Mouse (Mus musculus): ENCODE measurements at regions not wholly inside any gene's neighbourhood (a gene's known extent, or its start where the extent isn't known, plus 50 kb on each side); places are given as distances from the start of the nearest gene placed in this dataset.

DNA sequence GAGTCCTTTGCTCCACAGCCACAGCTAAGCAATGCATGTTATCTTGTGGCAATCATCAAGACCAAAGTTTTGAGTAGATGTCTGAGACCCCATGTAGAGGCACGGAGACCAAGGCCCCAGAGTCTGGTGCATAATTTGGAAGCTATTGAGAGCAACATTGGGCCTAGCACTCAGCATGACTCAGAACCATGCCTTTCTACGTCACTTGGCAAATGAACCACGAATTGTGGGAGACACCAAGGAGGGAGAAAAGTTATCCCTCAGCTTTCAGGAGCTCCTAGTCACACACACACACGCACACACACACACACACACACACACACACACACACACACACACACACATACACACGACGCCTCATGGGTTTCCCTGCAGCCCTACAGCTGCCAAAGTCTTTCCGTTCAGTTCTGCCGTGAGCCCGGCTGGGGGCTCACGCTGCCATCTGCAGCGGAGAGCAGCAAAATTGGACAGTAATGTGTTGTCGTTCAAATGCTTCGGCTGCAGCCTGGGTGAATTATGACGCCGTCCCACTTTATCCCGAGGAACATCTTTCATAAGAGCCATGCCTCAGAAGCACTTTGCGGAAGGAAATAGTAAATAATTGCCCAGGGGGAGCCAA is 165.8 kb upstream of the Igsf21 start:
- Histone ChIP-seq H3K36me3 (ENCODE audit: control insufficient read depth, insufficient read depth, low read length, poor library complexity, severe bottlenecking) (no peaks in the 10 kb centered on the region), H3K27me3 (ENCODE audit: control insufficient read depth, insufficient read depth, low read length, poor library complexity, severe bottlenecking) (no peaks in the 10 kb centered on the region)
- no peak for DNase-seq (ENCODE audit: low read depth, low spot score)

DNA sequence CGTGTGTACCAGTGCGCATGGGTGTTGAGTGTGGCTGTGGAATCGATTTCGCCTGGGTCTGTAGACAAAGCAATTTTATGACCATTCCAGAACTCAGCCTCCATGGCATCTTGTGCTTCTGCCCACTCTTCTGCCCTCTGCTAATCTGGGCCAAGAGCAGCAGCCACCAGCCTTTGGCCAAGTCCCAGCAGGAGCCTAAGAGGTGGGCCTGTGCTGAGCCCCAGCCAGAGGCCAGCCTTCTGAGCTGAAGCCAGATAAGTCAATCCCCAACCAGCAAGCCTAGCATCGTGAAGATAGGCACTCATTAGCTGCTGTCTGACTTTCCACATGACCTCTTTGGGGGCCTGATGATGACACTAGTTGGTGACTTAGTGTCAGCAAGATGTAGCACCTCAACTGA is 161.9 kb upstream of the Igsf21 start:
- no peak for DNase-seq (ENCODE audit: low read depth, low spot score)
- Histone ChIP-seq H3K36me3 (ENCODE audit: control insufficient read depth, insufficient read depth, low read length, poor library complexity, severe bottlenecking) (no peaks in the 10 kb centered on the region), H3K27me3 (ENCODE audit: control insufficient read depth, insufficient read depth, low read length, poor library complexity, severe bottlenecking) (no peaks in the 10 kb centered on the region)

DNA sequence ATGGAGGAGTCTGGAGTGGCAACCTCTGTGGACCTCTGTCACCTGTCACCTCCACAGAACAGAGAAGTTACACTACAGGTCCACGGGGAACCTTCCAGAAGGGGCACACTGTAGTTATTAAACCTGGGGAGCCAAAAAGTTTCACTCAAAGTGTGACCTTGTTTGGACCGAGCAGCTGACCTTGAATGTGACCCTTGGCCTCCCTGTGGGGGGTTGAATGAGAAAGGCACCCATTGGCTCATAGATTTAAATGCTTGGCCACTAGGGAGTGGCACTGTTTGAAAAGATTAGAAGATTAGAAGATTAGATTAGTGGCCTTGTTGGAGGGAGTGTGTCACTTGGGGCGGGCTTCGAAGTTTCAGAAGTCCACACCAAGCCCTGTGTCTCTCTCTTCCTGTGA is 160.3 kb upstream of the Igsf21 start:
- no peaks in the 10 kb centered on the region for H3K36me3 ChIP-seq (ENCODE audit: control insufficient read depth, insufficient read depth, low read length, poor library complexity, severe bottlenecking)
- DNase-seq (ENCODE audit: low read depth, low spot score): no peak
- no peaks in the 10 kb centered on the region for H3K27me3 ChIP-seq (ENCODE audit: control insufficient read depth, insufficient read depth, low read length, poor library complexity, severe bottlenecking)

DNA sequence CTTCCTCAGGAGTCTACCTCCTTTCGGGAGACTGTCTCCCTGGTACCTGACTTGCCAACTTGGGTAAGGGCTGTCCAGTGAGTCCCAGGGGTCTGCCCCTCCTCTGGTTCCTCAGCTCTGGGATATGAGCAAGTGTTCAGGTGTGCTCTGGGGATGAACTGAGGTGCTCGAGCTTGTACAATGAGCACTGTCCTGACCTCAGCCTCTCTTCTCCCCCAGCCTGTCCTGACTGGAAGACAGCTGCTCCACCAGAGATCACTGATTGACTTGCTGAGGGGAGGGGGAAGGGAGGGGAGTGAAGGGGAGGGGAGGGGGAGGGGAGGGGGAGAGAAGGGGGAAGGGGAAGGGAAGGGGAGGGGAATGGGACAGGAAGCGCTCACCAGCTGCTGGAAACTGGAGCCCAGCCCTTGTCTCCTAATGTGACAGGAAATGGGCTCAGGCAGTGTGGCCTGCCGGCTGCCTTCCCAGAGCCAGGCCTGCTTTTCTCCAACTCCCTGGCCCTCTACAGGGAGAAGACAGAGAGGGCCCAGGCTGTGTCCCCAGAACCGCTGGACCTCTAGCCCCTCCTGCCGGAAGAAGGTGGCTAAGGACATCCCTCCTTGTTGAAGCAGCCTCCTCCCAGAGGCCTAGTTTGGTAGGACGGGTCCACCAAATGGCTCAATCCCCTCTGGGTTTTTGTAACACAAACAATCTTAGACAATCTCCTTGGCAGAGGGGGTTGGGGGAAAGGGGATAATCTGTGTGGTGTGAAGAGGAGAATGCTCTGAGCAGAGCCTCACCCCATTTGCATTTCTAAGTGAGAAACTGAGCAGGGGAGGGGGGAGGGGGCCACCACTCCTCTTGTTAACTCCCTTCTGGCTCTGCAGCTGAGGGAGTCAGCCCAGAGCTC is 159.7 kb upstream of the Igsf21 start:
- no peaks in the 10 kb centered on the region for H3K36me3 ChIP-seq (ENCODE audit: control insufficient read depth, insufficient read depth, low read length, poor library complexity, severe bottlenecking)
- no peaks in the 10 kb centered on the region for H3K27me3 ChIP-seq (ENCODE audit: control insufficient read depth, insufficient read depth, low read length, poor library complexity, severe bottlenecking)
- no peak for DNase-seq (ENCODE audit: low read depth, low spot score)

DNA sequence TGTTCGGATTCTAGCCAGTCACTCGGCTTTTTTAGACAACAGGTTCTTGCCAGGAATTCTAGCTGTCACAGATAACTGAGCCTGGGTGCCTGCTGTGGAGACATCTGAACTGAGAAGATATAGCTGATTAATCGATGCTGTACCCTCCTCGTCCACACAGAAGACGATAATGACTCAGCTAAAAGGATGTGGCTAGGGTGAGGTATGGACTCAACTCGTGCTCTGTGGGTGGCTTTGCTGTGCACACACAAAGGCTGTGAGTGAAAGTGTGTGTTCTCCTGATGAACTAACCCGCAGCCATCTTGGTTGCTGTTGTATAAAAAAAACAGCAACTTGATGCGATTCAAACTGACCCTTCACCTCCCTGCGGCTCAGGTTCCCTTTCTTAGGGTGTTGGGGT is 158.8 kb upstream of the Igsf21 start:
- Histone ChIP-seq H3K27me3 (ENCODE audit: control insufficient read depth, insufficient read depth, low read length, poor library complexity, severe bottlenecking) (no peaks in the 10 kb centered on the region), H3K36me3 (ENCODE audit: control insufficient read depth, insufficient read depth, low read length, poor library complexity, severe bottlenecking) (no peaks in the 10 kb centered on the region)
- DNase-seq (ENCODE audit: low read depth, low spot score): no peak

DNA sequence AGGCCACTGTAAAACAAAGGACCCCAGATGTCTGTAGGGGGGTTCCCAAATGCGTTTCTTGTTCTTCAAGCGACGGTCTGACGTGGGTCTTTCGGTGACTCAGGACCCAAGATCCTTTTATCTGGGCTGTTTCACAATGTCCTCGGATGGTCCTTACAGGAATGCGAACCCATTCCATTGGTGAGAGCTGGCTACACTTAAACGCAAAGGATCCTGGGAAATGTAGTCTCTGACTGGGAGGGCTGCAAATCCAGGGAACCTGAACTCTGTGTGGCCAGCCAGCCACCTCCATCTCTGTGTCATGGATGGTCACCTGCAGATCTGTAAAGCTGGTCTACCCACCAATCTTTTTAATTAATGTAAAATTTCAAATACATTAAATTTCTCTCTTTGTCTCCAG is 156.5 kb upstream of the Igsf21 start:
- DNase-seq (ENCODE audit: low read depth, low spot score): no peak
- no peaks in the 10 kb centered on the region for H3K27me3 ChIP-seq (ENCODE audit: control insufficient read depth, insufficient read depth, low read length, poor library complexity, severe bottlenecking)
- H3K36me3 ChIP-seq (ENCODE audit: control insufficient read depth, insufficient read depth, low read length, poor library complexity, severe bottlenecking): no peaks in the 10 kb centered on the region

DNA sequence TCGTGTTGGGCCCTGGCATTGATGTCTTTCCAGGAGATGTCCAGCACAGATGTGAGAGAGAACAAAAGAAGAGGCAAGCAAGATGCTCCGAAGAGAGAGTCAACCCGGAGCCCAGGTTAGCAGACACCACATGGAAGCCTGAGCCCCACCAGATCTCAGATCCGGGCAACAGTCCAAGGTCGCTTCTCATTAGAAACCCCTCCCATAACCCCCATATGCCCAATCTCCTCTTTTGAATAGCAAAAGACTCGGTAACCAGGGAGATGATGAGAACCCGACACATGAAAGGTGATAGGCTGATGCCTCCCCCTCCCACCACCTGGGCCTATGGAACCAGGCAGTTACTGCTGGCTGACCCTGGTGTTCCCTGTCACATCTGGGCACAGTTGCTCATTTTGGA is 155.7 kb upstream of the Igsf21 start:
- Histone ChIP-seq H3K36me3 (ENCODE audit: control insufficient read depth, insufficient read depth, low read length, poor library complexity, severe bottlenecking) (no peaks in the 10 kb centered on the region), H3K27me3 (ENCODE audit: control insufficient read depth, insufficient read depth, low read length, poor library complexity, severe bottlenecking) (no peaks in the 10 kb centered on the region)
- DNase-seq (ENCODE audit: low read depth, low spot score): no peak

DNA sequence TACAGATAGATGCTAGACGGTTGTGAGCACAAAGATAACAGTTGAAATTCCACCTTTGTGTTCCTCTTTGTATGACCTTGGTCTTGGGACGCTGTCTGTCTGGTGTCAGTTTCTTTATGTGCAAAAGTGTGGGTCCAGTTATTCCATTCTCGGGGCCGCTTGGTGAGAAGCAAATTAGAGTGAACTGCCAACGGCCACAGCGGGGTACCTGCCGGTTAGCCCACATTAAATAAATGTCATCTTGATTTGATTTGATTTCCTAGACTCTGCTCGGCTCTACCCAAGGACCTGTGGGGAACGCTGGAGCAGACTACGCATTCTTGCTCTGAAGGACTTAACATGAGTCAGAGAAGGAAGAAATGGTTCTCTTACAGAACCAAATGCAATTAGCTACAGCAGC is 155.0 kb upstream of the Igsf21 start:
- H3K36me3 ChIP-seq (ENCODE audit: control insufficient read depth, insufficient read depth, low read length, poor library complexity, severe bottlenecking): no peaks in the 10 kb centered on the region
- no peak for DNase-seq (ENCODE audit: low read depth, low spot score)
- no peaks in the 10 kb centered on the region for H3K27me3 ChIP-seq (ENCODE audit: control insufficient read depth, insufficient read depth, low read length, poor library complexity, severe bottlenecking)

DNA sequence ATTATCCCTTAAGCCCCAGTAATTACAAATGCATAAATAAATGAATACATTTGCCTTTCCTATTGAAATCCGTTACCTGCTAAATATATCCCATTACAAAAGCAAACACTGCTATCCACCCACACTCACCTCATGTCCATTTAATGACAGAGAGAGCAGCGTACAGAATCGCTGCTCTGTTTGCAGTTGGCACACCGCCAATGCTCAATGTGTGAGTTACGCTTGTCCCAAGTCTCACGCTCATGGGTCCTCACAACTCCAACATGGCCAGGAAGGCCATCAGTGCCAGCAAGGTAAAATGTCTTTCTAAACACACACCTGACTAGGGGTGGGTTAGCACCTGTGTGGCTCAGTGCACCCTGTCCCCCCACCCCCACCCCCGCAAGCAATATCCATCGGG is 150.0 kb upstream of the Igsf21 start:
- DNase-seq (ENCODE audit: low read depth, low spot score): no peak
- Histone ChIP-seq H3K36me3 (ENCODE audit: control insufficient read depth, insufficient read depth, low read length, poor library complexity, severe bottlenecking) (no peaks in the 10 kb centered on the region), H3K27me3 (ENCODE audit: control insufficient read depth, insufficient read depth, low read length, poor library complexity, severe bottlenecking) (no peaks in the 10 kb centered on the region)

DNA sequence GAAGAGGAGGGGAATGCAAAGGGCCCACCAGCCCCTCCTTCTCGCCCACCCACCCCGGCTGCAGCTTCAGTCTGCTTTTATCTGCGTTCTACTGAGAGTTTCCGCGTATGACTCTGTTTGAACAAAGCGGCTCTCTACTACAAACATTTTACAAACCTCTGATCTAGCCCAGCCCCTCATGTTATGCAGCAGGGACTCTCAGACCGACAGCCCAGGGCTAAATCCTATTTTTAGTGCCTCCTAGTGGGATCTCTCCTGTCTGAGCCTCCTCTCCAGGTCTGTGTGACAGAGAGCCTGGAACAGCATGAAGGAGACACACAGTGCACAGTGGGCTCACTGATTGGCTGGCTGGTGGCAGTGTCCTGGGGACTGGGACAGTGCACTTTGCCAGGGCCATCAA is 145.7 kb upstream of the Igsf21 start:
- no peak for DNase-seq (ENCODE audit: low read depth, low spot score)
- Histone ChIP-seq H3K36me3 (ENCODE audit: control insufficient read depth, insufficient read depth, low read length, poor library complexity, severe bottlenecking) (no peaks in the 10 kb centered on the region), H3K27me3 (ENCODE audit: control insufficient read depth, insufficient read depth, low read length, poor library complexity, severe bottlenecking) (no peaks in the 10 kb centered on the region)

DNA sequence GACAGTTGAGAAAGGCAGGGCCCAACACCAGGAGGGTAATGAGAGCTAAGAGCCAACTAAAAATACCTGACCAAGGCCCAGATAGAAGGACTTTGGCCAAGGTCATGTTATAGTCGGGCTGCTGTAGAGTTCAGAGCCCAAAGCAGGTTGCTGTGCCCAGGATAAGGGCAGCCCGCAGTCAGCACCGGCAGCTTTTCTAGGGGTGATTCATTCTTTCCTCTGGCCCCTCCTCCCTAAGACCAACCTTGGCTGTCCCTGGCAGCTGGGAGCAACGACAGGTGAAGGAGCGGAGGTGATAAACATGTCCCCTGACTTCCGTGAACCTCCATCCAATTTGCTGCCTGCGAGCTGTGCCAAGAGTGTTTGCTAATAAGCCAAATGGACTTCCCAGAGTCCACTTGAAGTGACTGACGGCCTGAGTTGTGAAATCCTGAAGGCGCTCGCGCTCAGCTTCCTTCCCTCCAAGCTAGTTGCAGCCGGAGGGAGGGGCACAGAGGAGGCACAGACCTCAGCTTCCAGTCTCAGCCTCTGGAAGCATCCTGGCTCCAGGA is 144.2 kb upstream of the Igsf21 start:
- H3K27me3 ChIP-seq (ENCODE audit: control insufficient read depth, insufficient read depth, low read length, poor library complexity, severe bottlenecking): no peaks in the 10 kb centered on the region
- H3K36me3 ChIP-seq (ENCODE audit: control insufficient read depth, insufficient read depth, low read length, poor library complexity, severe bottlenecking): no peaks in the 10 kb centered on the region
- DNase-seq (ENCODE audit: low read depth, low spot score): no peak

DNA sequence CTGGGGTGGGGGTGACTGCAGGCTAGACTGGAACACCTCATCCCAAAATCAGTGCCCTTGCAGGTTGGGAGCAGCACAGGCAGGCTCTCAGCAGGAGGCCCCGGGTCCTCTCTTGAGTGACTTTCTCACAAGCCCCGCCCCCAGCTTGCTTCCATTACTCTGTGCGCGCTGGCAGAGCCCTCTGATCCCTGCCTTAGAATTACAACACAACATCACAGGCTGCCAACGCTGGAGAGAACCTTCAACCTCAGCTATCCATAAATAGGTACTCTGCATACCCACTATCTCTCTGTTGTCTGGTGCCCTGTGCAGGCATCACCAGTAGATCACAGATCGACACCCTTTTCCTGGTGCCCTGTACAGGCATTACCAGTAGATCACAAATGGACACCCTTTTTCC is 139.1 kb upstream of the Igsf21 start:
- DNase-seq (ENCODE audit: low read depth, low spot score): no peak
- Histone ChIP-seq H3K27me3 (ENCODE audit: control insufficient read depth, insufficient read depth, low read length, poor library complexity, severe bottlenecking) (no peaks in the 10 kb centered on the region), H3K36me3 (ENCODE audit: control insufficient read depth, insufficient read depth, low read length, poor library complexity, severe bottlenecking) (no peaks in the 10 kb centered on the region)

DNA sequence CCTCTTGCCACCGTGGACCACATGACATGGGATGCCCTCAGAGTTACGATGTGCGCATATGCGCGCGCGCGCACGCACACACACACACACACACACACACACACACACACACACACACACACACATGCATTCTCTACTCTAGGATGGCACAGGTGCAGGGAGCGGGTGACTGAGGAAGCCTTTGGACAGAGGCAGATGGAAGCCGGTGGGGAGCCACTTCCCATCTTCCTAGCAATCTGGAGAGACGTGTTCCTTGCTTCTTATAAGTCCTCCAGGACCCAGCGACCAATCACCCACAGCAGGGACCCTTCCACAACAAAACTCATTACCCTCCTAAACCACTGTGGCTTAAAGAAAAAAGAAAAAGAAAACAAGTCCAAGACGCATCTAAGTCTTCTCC is 138.6 kb upstream of the Igsf21 start:
- no peaks in the 10 kb centered on the region for H3K36me3 ChIP-seq (ENCODE audit: control insufficient read depth, insufficient read depth, low read length, poor library complexity, severe bottlenecking)
- H3K27me3 ChIP-seq (ENCODE audit: control insufficient read depth, insufficient read depth, low read length, poor library complexity, severe bottlenecking): no peaks in the 10 kb centered on the region
- DNase-seq (ENCODE audit: low read depth, low spot score): no peak

DNA sequence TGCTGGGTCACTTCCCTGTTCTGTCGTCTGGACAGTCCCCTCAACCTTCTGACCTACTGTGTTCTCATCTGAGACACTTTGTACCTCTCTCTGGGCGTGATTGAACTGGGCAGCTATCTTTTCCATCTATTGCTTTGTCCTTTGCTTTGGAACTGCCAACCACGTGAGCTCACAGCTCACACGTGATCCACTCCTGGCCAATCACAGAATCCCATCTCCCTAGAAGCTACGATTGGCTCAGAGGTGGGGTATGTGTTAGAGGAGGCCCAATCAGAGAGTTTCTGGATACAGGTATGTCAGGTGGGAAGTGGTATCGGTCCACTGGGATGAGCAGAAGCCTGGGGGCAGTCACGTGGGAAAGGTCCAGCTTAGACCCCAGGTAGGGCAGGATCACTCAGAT is 137.0 kb upstream of the Igsf21 start:
- H3K36me3 ChIP-seq (ENCODE audit: control insufficient read depth, insufficient read depth, low read length, poor library complexity, severe bottlenecking): no peaks in the 10 kb centered on the region

DNA sequence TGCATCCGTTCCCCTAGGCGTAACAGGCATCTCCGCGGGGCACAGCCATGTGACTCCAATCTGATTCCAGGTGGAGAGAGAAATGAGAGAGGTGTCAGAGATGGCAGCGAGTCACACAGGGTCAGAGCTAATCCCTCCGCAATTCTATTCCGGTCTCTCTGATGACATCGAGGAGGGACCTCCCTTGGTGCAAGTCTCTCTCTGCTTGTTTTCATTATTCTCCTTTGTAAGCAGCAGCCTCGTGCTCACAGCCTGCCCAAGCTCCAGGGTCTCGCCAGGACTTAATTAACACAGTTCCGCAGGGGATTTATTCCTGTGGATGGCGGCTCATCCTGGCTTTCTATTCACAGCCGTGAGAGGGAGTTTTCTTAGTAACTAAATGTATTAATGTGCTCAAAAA is 134.1 kb upstream of the Igsf21 start:
- H3K36me3 ChIP-seq (ENCODE audit: control insufficient read depth, insufficient read depth, low read length, poor library complexity, severe bottlenecking): no peaks in the 10 kb centered on the region
- DNase-seq (ENCODE audit: low read depth, low spot score): no peak
- no peaks in the 10 kb centered on the region for H3K27me3 ChIP-seq (ENCODE audit: control insufficient read depth, insufficient read depth, low read length, poor library complexity, severe bottlenecking)

More for the DNA sequence above, 137.0 kb upstream of the Igsf21 start:
- DNase-seq (ENCODE audit: low read depth, low spot score): no peak
- H3K27me3 ChIP-seq (ENCODE audit: control insufficient read depth, insufficient read depth, low read length, poor library complexity, severe bottlenecking): no peaks in the 10 kb centered on the region

All from splenic B cell, adult 2 months (primary cell).